Mouse (Mus musculus) ES-CJ7 (cell line): ENCODE results near the gene Cisd1.
A peak's percentile ranks its signal among the peaks of the same experiment; 100 is the strongest.

Experiments used
- DNase-seq: peaks from one replicate; pipeline ENCODE4 v3.0.0; 2011; ENCODE audit warnings: low read depth, low spot score

Gene Cisd1

GRCm38 (mm10) chr10:71327386-71327785, 17.4 kb downstream of the Cisd1 start:
- no peak for DNase-seq

GRCm38 (mm10) chr10:71326789-71327188, 18.0 kb downstream of the Cisd1 start:
- peak; percentile 80 for DNase-seq

- no peak for DNase-seq
These were observed 18.6 kb downstream of the Cisd1 start for GRCm38 (mm10) chr10:71326123-71326522.

GRCm38 (mm10) chr10:71323669-71324068, 21.1 kb downstream of the Cisd1 start:
- DNase-seq: no peak

- no peak for DNase-seq
These were observed 28.3 kb downstream of the Cisd1 start for GRCm38 (mm10) chr10:71316497-71316896.

GRCm38 (mm10) chr10:71316056-71316455, 28.7 kb downstream of the Cisd1 start:
- DNase-seq: no peak

- no peak for DNase-seq
These were observed 30.2 kb downstream of the Cisd1 start for GRCm38 (mm10) chr10:71314596-71314995.

- peak; percentile 90 for DNase-seq
These were observed 34.5 kb downstream of the Cisd1 start for GRCm38 (mm10) chr10:71310288-71310687.

- peak; percentile 84 for DNase-seq
These were observed 36.6 kb downstream of the Cisd1 start for GRCm38 (mm10) chr10:71308199-71308598.

GRCm38 (mm10) chr10:71306759-71307158, 38.0 kb downstream of the Cisd1 start:
- no peak for DNase-seq

- DNase-seq: peak; percentile 82
These were observed 38.6 kb downstream of the Cisd1 start for GRCm38 (mm10) chr10:71306190-71306589.

GRCm38 (mm10) chr10:71302490-71302889, 42.3 kb downstream of the Cisd1 start:
- peak; percentile 85 for DNase-seq

GRCm38 (mm10) chr10:71300161-71300560, 44.6 kb downstream of the Cisd1 start:
- no peak for DNase-seq

- peak; percentile 46 for DNase-seq
These were observed 51.5 kb downstream of the Cisd1 start for GRCm38 (mm10) chr10:71293245-71293644.

- DNase-seq: peak; percentile 25
These were observed 52.5 kb downstream of the Cisd1 start for GRCm38 (mm10) chr10:71292254-71292653.

GRCm38 (mm10) chr10:71291801-71292200, 53.0 kb downstream of the Cisd1 start:
- DNase-seq: no peak

GRCm38 (mm10) chr10:71291179-71291661, 53.5 kb downstream of the Cisd1 start:
- DNase-seq: no peak

- DNase-seq: peak; percentile 69
These were observed 59.6 kb downstream of the Cisd1 start, which contains the start of gene Ube2d1 for GRCm38 (mm10) chr10:71285126-71285580. Gene Ube2d1, minus strand, starts transcription at chr10:71285262.

GRCm38 (mm10) chr10:71284511-71285125, 60.1 kb downstream of the Cisd1 start:
- DNase-seq: peak; percentile 50

GRCm38 (mm10) chr10:71284131-71284510, 60.6 kb downstream of the Cisd1 start:
- no peak for DNase-seq
